ENCODE assay signal across 9 mouse cellular contexts in the genomic region with DNA sequence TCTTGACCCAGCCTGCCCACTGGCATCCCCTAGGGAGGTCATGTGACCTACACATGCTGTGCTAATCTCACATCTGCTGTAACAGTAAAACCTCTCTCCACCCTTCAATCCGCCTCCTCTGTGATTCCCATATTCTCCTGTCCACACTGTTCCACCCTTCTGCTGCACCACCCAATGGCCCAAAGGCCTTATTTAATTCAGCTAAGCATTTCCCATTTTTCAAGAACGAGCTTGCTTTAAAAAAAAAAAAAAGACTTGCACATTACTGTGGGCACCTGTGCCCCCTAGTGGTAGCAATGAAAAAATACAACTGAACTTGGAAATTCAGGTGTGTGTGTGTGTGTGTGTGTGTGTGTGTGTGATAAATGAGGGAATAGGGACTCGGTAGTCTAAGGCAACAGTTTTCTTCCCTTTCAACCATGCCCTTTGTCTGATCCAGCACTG. TPM values are rescaled to one million over a fixed set of nuclear protein-coding genes. Genes with fewer than 3 reads are reported as not detected.
A peak's percentile ranks its signal among the peaks of the same experiment; 100 is the strongest.
DNase-seq lines count a peak whose midpoint lies in the region; ATAC-seq lines count a peak whose summit lies in the region.
"Had no signal": no experiment of that assay in that cellular context is flagged by ENCODE, and none has a peak within 500 bp of the region (broad histone marks: within the 10 kb centered on the region; RNA-seq: fewer than 3 reads in every experiment).

No protein-coding gene starts in this region.

- no peaks in the 10 kb centered on the region for H3K36me3 ChIP-seq in forebrain, embryonic 16.5 days (ENCODE audit: control insufficient read depth, insufficient read depth)

- peak; percentile 16 for DNase-seq in left cerebral cortex, postnatal 4 days
- DNase-seq in left cerebral cortex, adult 9 months (ENCODE audit: low spot score in 2 of 2), result no peak
- DNase-seq in R1 (ENCODE audit: low read depth, low spot score), result peak; percentile 44
- DNase-seq in kidney, adult 9 months, result peak; percentile 60
- peak; percentile 38 for DNase-seq in neural tube, embryonic 10.5 days (ENCODE audit: extremely low spot score, low spot score)
- no peak for DNase-seq in urinary bladder, postnatal 36 days (ENCODE audit: low spot score in 2 of 2)

- intact Hi-C loops in left cerebral cortex, postnatal 4 days (cut with DNase I), result loop anchor here (1.0 kb wide), 1 partner anchor 195 kb away; no protein-coding TSS in a partner anchor

- ATAC-seq in forebrain, embryonic 16.5 days, result peak; percentile 69
- no peak for ATAC-seq in activated CD4-positive, CD25-positive, alpha-beta regulatory T cell, adult 4 months

- 20% methylated on average over 3 of the region's 3 CpGs for WGBS in forebrain, embryonic 16.5 days

- H3K27ac ChIP-seq in forebrain, embryonic 16.5 days (ENCODE audit: low read length), result no peak overlapping the region

- H3K27me3 ChIP-seq in forebrain, embryonic 16.5 days (replicated peaks; ENCODE audit: control insufficient read depth, insufficient read depth, low read length), result no peaks in the 10 kb centered on the region

- H3K4me3 ChIP-seq in forebrain, embryonic 16.5 days (replicated peaks; ENCODE audit: low read length), result no peak overlapping the region

- H3K9ac ChIP-seq in forebrain, embryonic 16.5 days (replicated peaks; ENCODE audit: low read depth, low read length), result no peak overlapping the region

- no peak overlapping the region for H3K4me2 ChIP-seq in forebrain, embryonic 16.5 days (ENCODE audit: low read length)

- H3K4me1 ChIP-seq in forebrain, embryonic 16.5 days (replicated peaks; ENCODE audit: control insufficient read depth, insufficient read depth, low read length), result no peaks in the 10 kb centered on the region

- no peaks in the 10 kb centered on the region for H3K9me3 ChIP-seq in forebrain, embryonic 16.5 days (ENCODE audit: control insufficient read depth, low read length)

RNA-seq across cellular contexts. Expression of a gene that starts 5.8 kb away (rescaled TPM):
- total RNA-seq in left cerebral cortex, postnatal 4 days (2021), result not detected
- not detected in 2 replicates for polyA plus RNA-seq in forebrain, embryonic 16.5 days (2015; fragmentation: Nextera tagmentation; extraction: Ambion mirVana)
- polyA plus RNA-seq in activated CD4-positive, CD25-positive, alpha-beta regulatory T cell, adult 4 months (2017; shearing (Covaris generic)), result not detected
- polyA plus RNA-seq: liver, embryonic 16.5 days had no signal

Comparison
In these comparisons a context has a peak if more than half of its experiments do, and no peak if none do; other contexts are left out.
1. DNase-seq: peak in left cerebral cortex, postnatal 4 days (single experiment), R1 (single experiment), kidney, adult 9 months (single experiment) and neural tube, embryonic 10.5 days (single experiment); none in left cerebral cortex, adult 9 months (0 of 2) and urinary bladder, postnatal 36 days (0 of 2).